Mouse (Mus musculus) brain, embryonic 14.5 days (tissue): Measurements from ENCODE around the gene 2010111I01Rik.

Experiments used
- CTCF ChIP-seq: fragments of 200-500 bp; IDR thresholded peaks from 2 replicates; pipeline ENCODE4 v1.5.1; 2012; ENCODE audit warnings: inconsistent platforms, mild to moderate bottlenecking, moderate library complexity, borderline replicate concordance; ENCODE audit not compliant: insufficient read depth, insufficient read length; ENCODE audit errors: extremely low read depth
- POLR2A ChIP-seq: fragments of 200-500 bp; IDR thresholded peaks from 2 replicates; pipeline ENCODE4 v1.6.1; 2012; ENCODE audit warnings: mild to moderate bottlenecking, inconsistent platforms, borderline replicate concordance; ENCODE audit not compliant: poor library complexity, insufficient read depth, insufficient read length, severe bottlenecking; ENCODE audit errors: extremely low read depth

- TF ChIP-seq POLR2A (no peak), CTCF (no peak)
Observed at GRCm38 (mm10) chr13:63360111-63360885, 395.6 kb downstream of the 2010111I01Rik start.
